Mouse (Mus musculus) CD4-positive, CD25-positive, alpha-beta regulatory T cell, adult 9 weeks (primary cell): Measurements from ENCODE around the gene Myo15b. TPM values are rescaled to one million over a fixed set of nuclear protein-coding genes. Genes with fewer than 3 reads are reported as not detected.

ENCODE experiments used
- polyA plus RNA-seq: library from polyadenylated mRNA; unstranded; fragments of 100-300 nt; shearing (Covaris generic); gene quantifications from one replicate; pipeline ENCODE4 v1.2.1, GENCODE M21; 2017

Myo15b gene
- polyA plus RNA-seq, result 0.24 TPM

GRCm38 (mm10) chr11:115858354-115858753, at the start of gene Myo15b:
Gene Myo15b, plus strand, starts transcription at chr11:115858406.

GRCm38 (mm10) chr11:115813507-115814296, 44.5 kb upstream of the Myo15b start, which contains the start of gene Caskin2:
Gene Caskin2, minus strand, starts transcription at chr11:115813639.

DNA sequence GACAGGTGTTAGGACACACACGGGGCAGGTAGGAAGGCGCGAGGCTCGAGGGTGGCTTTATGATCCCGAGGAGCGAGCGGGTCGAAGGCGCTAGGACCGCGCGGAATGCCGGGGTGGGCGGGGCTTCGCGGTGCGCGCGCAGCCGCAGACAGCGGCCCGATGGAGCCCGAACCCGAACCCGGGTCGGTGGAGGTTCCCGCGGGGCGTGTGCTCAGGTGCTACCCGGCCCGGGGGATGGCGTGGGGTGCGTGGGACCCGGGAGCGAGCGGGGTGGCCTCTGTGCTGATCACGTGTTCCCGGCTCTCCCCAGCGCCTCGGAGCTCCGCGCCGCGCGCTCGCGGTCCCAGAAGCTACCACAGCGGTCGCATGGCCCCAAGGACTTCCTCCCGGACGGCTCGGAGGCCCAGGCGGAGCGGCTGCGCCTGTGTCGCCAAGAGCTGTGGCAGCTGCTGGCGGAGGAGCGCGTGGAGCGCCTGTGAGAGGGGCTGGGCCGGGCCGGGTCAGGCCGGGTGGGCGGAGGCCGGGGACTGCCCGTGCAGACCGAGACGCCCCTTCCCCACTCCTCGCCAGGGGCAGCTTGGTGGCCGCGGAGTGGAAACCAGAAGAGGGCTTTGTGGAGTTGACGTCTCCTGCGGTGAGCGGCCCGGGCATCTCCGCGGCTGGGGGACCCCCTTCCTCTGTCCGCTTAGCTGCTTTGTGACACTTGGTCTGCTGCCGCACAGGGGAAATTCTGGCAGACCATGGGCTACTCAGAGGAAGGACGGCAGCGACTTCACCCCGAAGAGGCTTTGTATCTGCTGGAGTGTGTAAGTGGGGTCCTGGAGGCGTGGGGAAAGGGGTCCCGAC, 43.4 kb upstream of the Myo15b start, which contains the start of gene Tsen54:
Tsen54 (plus strand) TSS at position 120 of the 846 bp plus-strand sequence.

DNA sequence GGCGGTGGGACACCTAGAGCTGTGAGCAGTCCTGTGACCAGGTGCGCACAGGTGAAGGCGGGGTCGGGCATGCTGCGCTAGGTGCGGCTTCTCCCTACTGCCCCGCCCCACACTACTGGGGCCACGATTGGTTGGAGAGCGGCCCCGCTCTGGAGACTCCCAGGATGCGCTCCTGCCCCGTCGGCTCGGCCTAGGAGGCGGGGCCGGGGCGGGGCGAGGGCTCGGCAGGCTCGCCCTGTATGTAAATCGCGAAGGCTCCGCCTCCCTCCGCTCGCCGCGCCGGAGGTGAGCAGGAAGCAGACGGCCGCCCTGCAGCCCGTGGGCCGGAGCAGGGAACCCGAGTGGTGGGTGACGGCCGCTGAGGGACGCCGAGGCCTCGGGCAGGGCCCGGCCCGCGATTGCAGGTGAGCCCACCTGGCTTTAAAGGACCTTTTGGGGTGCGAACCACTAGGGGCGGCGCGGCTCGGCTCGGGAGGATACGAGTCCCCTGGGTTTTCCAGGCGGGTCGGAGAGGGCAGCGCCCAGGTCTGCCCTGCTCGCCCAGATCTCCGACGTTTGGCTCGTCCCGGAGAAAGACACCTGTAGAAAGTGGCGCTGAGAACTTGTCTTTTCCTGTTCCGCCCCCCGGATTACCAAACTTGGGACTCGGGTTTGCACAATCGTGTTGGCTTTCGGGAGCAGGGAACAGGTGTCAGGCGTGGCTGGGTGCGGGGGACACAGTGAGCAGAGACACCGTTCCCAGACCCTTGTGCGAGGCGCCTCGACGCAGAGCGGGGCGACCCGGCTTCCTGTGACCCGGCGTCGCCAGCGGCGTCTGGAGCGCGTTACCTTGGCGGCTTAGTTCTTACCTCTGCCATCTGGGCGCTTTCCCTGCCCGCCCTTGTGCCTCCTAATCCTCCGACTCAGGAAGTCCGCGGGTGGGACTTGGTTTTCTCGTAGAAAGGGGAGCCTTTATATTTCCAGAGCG, 34.1 kb upstream of the Myo15b start, which contains the start of gene Llgl2:
Llgl2 (plus strand) TSS at position 276 of the 967 bp plus-strand sequence.

GRCm38 (mm10) chr11:115899486-115900266, 41.5 kb downstream of the Myo15b start, which contains the start of gene Smim5:
Gene Smim5, plus strand, starts transcription at chr11:115899966.

GRCm38 (mm10) chr11:115911632-115912376, 53.6 kb downstream of the Myo15b start, which contains the start of gene Smim6:
Gene Smim6, plus strand, starts transcription at chr11:115912017.

DNA sequence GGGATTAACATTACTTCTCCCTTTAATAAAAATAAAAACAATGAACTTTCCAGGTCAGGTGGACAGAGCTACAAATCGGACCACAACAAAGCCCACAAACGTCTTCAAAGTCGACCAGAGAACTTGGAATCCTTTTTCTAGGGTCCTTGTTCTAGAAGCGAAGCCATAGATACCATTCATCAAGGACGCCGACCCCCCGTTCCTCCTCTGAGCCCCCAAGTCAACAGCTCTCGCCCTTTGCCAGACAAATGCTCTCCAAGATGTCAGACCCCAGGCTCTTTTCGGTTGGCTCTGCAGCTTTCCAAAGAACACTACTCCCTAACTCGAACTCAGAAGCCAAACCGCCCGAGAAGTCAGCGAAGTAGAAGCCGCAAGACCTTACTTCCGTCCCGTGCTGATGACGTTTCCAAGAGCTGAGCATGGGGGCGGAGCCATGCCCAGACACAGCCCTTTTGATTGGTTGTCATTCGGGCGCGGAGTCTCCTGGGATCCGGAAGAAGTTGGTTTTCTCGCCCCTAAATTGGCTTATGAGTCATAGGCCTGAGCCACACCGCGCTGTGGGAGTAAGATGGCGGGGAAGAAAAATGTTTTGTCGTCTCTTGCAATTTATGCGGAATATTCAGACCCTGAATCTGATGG, 75.0 kb downstream of the Myo15b start, which contains the start of the genes Sap30bp and Recql5:
Sap30bp (plus strand) TSS at position 175 of the 639 bp plus-strand sequence.
Recql5 (minus strand) TSS at position 370 of the 639 bp plus-strand sequence.

Other genes with a start within 250 kb of the Myo15b start
- gene Mif4gd, start 245.4 kb upstream of the Myo15b start, polyA plus RNA-seq, result 198 TPM
- 70.8 TPM for gene Slc25a19, start 230.1 kb upstream of the Myo15b start, polyA plus RNA-seq
- 10.7 TPM for gene Grb2, start 149.8 kb upstream of the Myo15b start, polyA plus RNA-seq
- gene Tmem94, start 93.0 kb upstream of the Myo15b start, polyA plus RNA-seq, result 35.9 TPM
- 2.9 TPM for gene Caskin2, start 44.8 kb upstream of the Myo15b start, polyA plus RNA-seq
- 13.0 TPM for gene Tsen54, start 43.7 kb upstream of the Myo15b start, polyA plus RNA-seq
- 35.4 TPM for gene Llgl2, start 34.4 kb upstream of the Myo15b start, polyA plus RNA-seq
- gene Smim5, start 41.6 kb downstream of the Myo15b start, polyA plus RNA-seq, result 0.38 TPM
- 0.86 TPM for gene Smim6, start 53.6 kb downstream of the Myo15b start, polyA plus RNA-seq
- gene Sap30bp, start 74.9 kb downstream of the Myo15b start, polyA plus RNA-seq, result 48.9 TPM
- gene Recql5, start 75.1 kb downstream of the Myo15b start, polyA plus RNA-seq, result 23.0 TPM
- gene Itgb4, start 116.3 kb downstream of the Myo15b start, polyA plus RNA-seq, result 0.07 TPM
- gene Galk1, start 154.3 kb downstream of the Myo15b start, polyA plus RNA-seq, result 40.7 TPM
- gene H3f3b, start 169.6 kb downstream of the Myo15b start, polyA plus RNA-seq, result 1,313 TPM
- gene Unk, start 171.9 kb downstream of the Myo15b start, polyA plus RNA-seq, result 41.0 TPM
- 186 TPM for gene Unc13d, start 219.6 kb downstream of the Myo15b start, polyA plus RNA-seq
- 227 TPM for gene Wbp2, start 228.6 kb downstream of the Myo15b start, polyA plus RNA-seq